Mouse (Mus musculus) B cell, adult 67 days (primary cell): Measurements from ENCODE around the gene Commd2. TPM values are rescaled to one million over a fixed set of nuclear protein-coding genes. Genes with fewer than 3 reads are reported as not detected.

ENCODE experiments used
- total RNA-seq, 2 experiments: library from RNA; stranded (reverse); gene quantifications; 4 replicates each; pipeline ENCODE4 v1.2.4; 2023

Gene Commd2
- 10 to 100 TPM; 25.6 to 27.4 TPM for total RNA-seq

GRCm38 (mm10) chr3:57651231-57651864 lies at the start of gene Commd2:
Gene Commd2, minus strand, starts transcription at chr3:57651715.

GRCm38 (mm10) chr3:57692719-57693118 lies 41.2 kb upstream of the Commd2 start, which contains the start of gene Ankub1:
Gene Ankub1, minus strand, starts transcription at chr3:57692799.

Other genes starting within 250 kb of the Commd2 start
- not detected for gene Tm4sf4, start 226.4 kb downstream of the Commd2 start, total RNA-seq
- gene Wwtr1, start 75.8 kb downstream of the Commd2 start, total RNA-seq = not detected
- not detected for gene Ankub1, start 41.1 kb upstream of the Commd2 start, total RNA-seq
- gene Rnf13, start 84.3 kb upstream of the Commd2 start, total RNA-seq = 10 to 100 TPM; 79.2 to 81.8 TPM
- 1 to 10 TPM in 1 of 2 experiments, under 1 TPM in 1; 0.39 to 1.6 TPM for gene Pfn2, start 196.4 kb upstream of the Commd2 start, total RNA-seq